Mouse (Mus musculus) spleen, adult 2 months (tissue): Measurements from ENCODE around the gene Naa50.

Experiments
- CTCF ChIP-seq: fragments of 200-500 bp; IDR thresholded peaks from 2 replicates; pipeline ENCODE4 v1.5.1; 2011; ENCODE audit warnings: mild to moderate bottlenecking, inconsistent platforms; ENCODE audit not compliant: insufficient read depth, insufficient read length, insufficient replicate concordance; ENCODE audit errors: extremely low read depth
- POLR2A ChIP-seq: fragments of 200-500 bp; IDR thresholded peaks from 2 replicates; pipeline ENCODE4 v1.6.1; 2011; ENCODE audit warnings: low read depth, low read length, inconsistent platforms

DNA sequence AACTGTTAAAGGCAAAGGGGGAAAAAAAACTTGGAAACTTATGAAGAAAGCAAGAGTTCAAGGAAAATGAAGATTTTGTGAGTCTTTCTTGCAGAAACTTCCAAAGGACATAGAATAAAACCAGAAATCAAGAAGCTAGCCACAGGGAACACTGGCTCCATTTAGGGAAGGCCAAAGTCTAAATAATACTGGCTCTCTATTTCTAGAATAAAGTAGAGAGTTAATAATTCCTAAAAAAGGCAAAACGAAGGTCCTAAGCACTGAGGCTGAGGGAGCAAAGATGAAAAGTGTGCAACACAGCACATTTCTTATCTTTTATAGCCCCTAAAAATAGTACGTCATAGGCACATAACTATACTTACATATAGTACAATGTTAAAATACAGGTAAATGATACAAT lies 34.4 kb upstream of the Naa50 start:
- no peak for TF ChIP-seq CTCF
- no peak for TF ChIP-seq POLR2A
